Mouse (Mus musculus): Measurements from ENCODE around the gene Atp13a5. TPM values are rescaled to one million over a fixed set of nuclear protein-coding genes. Genes with fewer than 3 reads are reported as not detected.

The Atp13a5 gene
- not detected in 2 replicates for polyA plus RNA-seq (2014; fragmentation: Nextera tagmentation; extraction: Ambion mirVana)

DNA sequence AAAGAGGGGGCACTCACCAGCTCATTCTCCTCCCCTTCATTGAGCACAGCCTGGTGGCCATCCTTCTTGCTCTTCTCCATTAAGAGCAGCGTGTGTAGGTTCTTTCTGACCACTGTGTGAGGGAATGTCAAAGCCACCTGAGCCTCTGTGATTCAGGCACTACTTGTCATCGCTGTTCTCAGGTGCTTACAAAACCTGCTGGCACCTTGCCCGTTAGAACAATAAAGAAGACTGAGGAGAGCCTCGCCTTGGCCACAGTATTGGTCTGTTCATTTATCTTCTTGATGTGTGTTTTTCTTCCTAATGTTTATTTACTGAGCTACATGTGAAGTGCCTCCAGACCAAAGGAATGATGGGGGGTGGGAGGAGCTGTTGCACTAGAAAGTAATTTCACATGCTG is at the start of gene Atp13a5:
Atp13a5 (minus strand) TSS at position 275 of the 400 bp plus-strand sequence.
- ATAC-seq (replicated peaks; ENCODE audit: low FRiP score) (no peak), DNase-seq (ENCODE audit: low spot score) (no peak)
- Histone ChIP-seq H3K4me1 (replicated peaks; ENCODE audit: control insufficient read depth, insufficient read depth, low read length) (no peaks in the 10 kb centered on the region), H3K9me3 (ENCODE audit: control insufficient read depth, low read length) (no peaks in the 10 kb centered on the region), H3K4me3 (ENCODE audit: low read depth, low read length) (no peak within 1 kb of the TSS), H3K36me3 (ENCODE audit: control insufficient read depth, insufficient read depth, low read length) (no peaks in the 10 kb centered on the region), H3K4me2 (ENCODE audit: low read depth, low read length, severe bottlenecking) (no peak within 1 kb of the TSS), H3K27ac (ENCODE audit: low read depth, low read length) (no peak within 1 kb of the TSS), H3K27me3 (ENCODE audit: control insufficient read depth, insufficient read depth, low read length) (no peaks in the 10 kb centered on the region), H3K9ac (ENCODE audit: low read length) (no peak within 1 kb of the TSS)
- WGBS = 84% methylated on average over 4 of the region's 4 CpGs

- H3K4me1 ChIP-seq (replicated peaks; ENCODE audit: control insufficient read depth, insufficient read depth, low read length) = no peaks in the 10 kb centered on the region
- no peak overlapping the region for H3K9ac ChIP-seq (ENCODE audit: low read length)
- H3K27ac ChIP-seq (ENCODE audit: low read depth, low read length) = no peak overlapping the region
- no peaks in the 10 kb centered on the region for H3K36me3 ChIP-seq (ENCODE audit: control insufficient read depth, insufficient read depth, low read length)
- H3K9me3 ChIP-seq (ENCODE audit: control insufficient read depth, low read length) = no peaks in the 10 kb centered on the region
- ATAC-seq (replicated peaks; ENCODE audit: low FRiP score) (no peak), DNase-seq (ENCODE audit: low spot score) (no peak)
- no peak overlapping the region for H3K4me2 ChIP-seq (ENCODE audit: low read depth, low read length, severe bottlenecking)
- no peaks in the 10 kb centered on the region for H3K27me3 ChIP-seq (ENCODE audit: control insufficient read depth, insufficient read depth, low read length)
- 92% methylated on average over 6 of the region's 6 CpGs for WGBS
- no peak overlapping the region for H3K4me3 ChIP-seq (ENCODE audit: low read depth, low read length)
Observed at GRCm38 (mm10) chr16:29414822-29415221, 36.3 kb upstream of the Atp13a5 start.

DNA sequence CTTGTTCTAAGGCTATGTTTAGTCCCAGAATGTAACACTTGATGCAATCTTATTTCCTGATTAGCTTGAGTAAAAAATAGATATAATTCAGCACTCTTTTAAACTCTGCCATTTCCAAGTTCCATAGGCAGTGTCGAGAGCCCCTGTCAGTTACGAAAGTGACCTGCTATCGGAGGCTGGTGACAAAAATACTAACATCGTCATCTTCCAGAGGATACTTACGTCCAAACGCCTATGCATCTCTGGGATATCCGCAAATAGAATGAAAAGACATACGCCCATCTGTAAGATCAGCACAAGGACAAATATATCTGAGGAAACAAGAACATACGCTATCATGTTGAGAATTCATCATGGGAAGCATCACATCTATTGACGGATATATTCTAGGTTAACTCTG is 28.8 kb upstream of the Atp13a5 start:
- DNase-seq (ENCODE audit: low spot score) = no peak
- 92% methylated on average over 10 of the region's 10 CpGs for WGBS

DNA sequence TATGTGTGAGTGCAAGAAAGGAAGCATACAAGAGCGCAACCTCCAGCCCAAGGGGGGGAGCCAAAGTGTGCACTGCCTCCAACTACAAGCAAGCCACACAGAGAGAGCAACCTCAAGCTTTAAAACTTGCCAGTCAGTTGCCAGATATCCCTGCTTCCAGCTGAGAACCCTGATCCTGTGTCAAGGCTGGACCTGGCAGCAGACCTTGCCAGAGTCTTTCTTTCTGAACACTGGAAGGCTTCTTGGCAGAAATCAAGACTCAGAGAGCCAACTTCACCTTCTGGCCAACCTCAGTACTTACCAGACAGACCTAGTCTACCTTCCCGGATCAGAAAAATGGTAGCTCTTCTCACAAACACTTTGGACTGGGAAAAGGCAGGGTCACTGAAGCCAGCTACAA is 20.5 kb upstream of the Atp13a5 start:
- no peak overlapping the region for H3K9ac ChIP-seq (ENCODE audit: low read length)
- no peaks in the 10 kb centered on the region for H3K9me3 ChIP-seq (ENCODE audit: control insufficient read depth, low read length)
- H3K36me3 ChIP-seq (ENCODE audit: control insufficient read depth, insufficient read depth, low read length) = no peaks in the 10 kb centered on the region
- no peak overlapping the region for H3K27ac ChIP-seq (ENCODE audit: low read depth, low read length)
- no peaks in the 10 kb centered on the region for H3K4me1 ChIP-seq (replicated peaks; ENCODE audit: control insufficient read depth, insufficient read depth, low read length)
- ATAC-seq (replicated peaks; ENCODE audit: low FRiP score) (no peak), DNase-seq (ENCODE audit: low spot score) (no peak)
- no peak overlapping the region for H3K4me2 ChIP-seq (ENCODE audit: low read depth, low read length, severe bottlenecking)
- 98% methylated on average over 2 of the region's 2 CpGs for WGBS
- no peaks in the 10 kb centered on the region for H3K27me3 ChIP-seq (ENCODE audit: control insufficient read depth, insufficient read depth, low read length)
- H3K4me3 ChIP-seq (ENCODE audit: low read depth, low read length) = no peak overlapping the region

More for the DNA sequence above, 28.8 kb upstream of the Atp13a5 start:
- no peak overlapping the region for H3K4me2 ChIP-seq (ENCODE audit: low read depth, low read length, severe bottlenecking)
- no peak overlapping the region for H3K9ac ChIP-seq (ENCODE audit: low read length)
- H3K4me1 ChIP-seq (replicated peaks; ENCODE audit: control insufficient read depth, insufficient read depth, low read length) = no peaks in the 10 kb centered on the region
- H3K27ac ChIP-seq (ENCODE audit: low read depth, low read length) = no peak overlapping the region
- no peaks in the 10 kb centered on the region for H3K9me3 ChIP-seq (ENCODE audit: control insufficient read depth, low read length)
- H3K4me3 ChIP-seq (ENCODE audit: low read depth, low read length) = no peak overlapping the region
- no peak for ATAC-seq (replicated peaks; ENCODE audit: low FRiP score)
- H3K27me3 ChIP-seq (ENCODE audit: control insufficient read depth, insufficient read depth, low read length) = no peaks in the 10 kb centered on the region
- no peaks in the 10 kb centered on the region for H3K36me3 ChIP-seq (ENCODE audit: control insufficient read depth, insufficient read depth, low read length)

DNA sequence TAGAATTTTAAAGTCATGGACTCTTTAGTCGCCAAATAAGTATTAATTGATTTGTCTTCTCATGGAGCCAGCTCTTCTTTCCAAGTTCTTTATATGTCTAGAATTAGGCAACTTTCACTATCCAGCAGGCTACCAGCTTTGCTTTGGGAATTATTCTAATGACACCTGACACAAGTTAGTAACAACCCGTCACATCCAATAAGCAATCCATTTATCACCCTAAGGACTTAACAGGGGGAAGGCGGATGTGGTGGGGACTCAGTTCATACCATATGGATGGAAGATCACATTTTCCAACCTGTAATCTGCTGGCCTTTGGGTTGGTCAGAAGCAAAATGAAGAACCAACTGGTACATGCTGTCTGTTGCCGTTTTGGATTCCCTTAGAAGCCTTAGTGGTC is 6.2 kb upstream of the Atp13a5 start:
- H3K36me3 ChIP-seq (ENCODE audit: control insufficient read depth, insufficient read depth, low read length) = no peaks in the 10 kb centered on the region
- H3K4me2 ChIP-seq (ENCODE audit: low read depth, low read length, severe bottlenecking) = no peak overlapping the region
- DNase-seq (ENCODE audit: low spot score) (no peak), ATAC-seq (replicated peaks; ENCODE audit: low FRiP score) (no peak)
- no peak overlapping the region for H3K9ac ChIP-seq (ENCODE audit: low read length)
- H3K9me3 ChIP-seq (ENCODE audit: control insufficient read depth, low read length) = no peaks in the 10 kb centered on the region
- H3K27me3 ChIP-seq (ENCODE audit: control insufficient read depth, insufficient read depth, low read length) = no peaks in the 10 kb centered on the region
- WGBS = 88% methylated on average over 4 of the region's 4 CpGs
- no peaks in the 10 kb centered on the region for H3K4me1 ChIP-seq (replicated peaks; ENCODE audit: control insufficient read depth, insufficient read depth, low read length)
- no peak overlapping the region for H3K27ac ChIP-seq (ENCODE audit: low read depth, low read length)
- no peak overlapping the region for H3K4me3 ChIP-seq (ENCODE audit: low read depth, low read length)

DNA sequence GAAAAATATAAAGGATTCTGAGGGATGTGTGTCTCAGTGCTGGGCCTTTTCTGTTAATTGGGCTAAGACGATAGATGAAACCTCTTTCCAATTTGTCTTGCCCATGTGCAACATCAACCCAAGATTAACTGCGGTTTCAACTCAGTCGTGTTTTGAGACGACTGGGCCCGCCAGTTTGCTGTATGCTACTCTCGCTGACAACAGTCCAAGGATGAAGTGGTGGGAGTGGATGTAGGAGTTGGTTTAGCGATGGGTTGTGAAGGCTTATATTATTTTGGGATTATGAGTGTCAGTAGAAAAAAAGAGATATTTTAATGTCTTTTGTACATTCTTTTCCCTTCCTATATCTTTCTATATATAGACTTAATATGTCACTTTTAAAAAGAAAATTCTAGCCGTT is 3.9 kb downstream of the Atp13a5 start:
- Histone ChIP-seq H3K4me2 (ENCODE audit: low read depth, low read length, severe bottlenecking) (no peak overlapping the region), H3K27ac (ENCODE audit: low read depth, low read length) (no peak overlapping the region), H3K4me3 (ENCODE audit: low read depth, low read length) (no peak overlapping the region), H3K9me3 (ENCODE audit: control insufficient read depth, low read length) (no peaks in the 10 kb centered on the region), H3K36me3 (ENCODE audit: control insufficient read depth, insufficient read depth, low read length) (no peaks in the 10 kb centered on the region), H3K4me1 (replicated peaks; ENCODE audit: control insufficient read depth, insufficient read depth, low read length) (no peaks in the 10 kb centered on the region), H3K9ac (ENCODE audit: low read length) (no peak overlapping the region), H3K27me3 (ENCODE audit: control insufficient read depth, insufficient read depth, low read length) (no peaks in the 10 kb centered on the region)
- ATAC-seq (replicated peaks; ENCODE audit: low FRiP score) (no peak), DNase-seq (ENCODE audit: low spot score) (no peak)
- 93% methylated on average over 8 of the region's 8 CpGs for WGBS

DNA sequence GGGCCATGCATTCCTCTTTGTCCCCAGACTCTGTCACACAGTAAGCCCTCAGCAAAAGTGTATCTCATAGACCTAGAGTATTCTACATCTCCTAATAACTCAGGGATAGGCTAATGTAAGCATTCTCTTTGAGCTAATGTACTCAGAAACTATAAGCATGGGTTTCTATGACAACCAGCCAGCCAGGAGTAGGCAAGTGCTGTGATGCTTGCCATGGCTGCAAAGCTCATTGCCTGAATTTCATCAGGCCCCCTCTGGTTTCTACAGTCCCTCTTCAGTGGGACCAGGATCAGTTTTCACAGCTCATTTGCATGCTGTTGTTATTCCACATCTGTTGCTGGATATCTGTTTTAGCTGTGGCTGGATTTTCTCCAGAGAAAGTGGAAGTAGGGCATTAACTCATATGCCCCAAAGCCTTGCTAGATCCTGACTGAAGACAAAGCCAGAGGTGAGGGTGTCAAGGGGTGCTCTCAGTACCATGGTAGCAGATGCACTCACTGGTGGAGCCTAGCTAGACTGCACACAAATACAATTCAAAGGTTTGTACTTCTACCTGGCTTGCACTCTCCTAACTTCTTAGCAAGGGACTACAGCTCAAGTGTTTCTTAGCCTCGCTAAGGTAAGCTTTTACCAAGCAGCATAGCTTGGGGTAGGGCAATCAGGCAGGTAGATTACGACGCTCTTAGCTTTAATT is 47.0 kb downstream of the Atp13a5 start:
- no peak overlapping the region for H3K27ac ChIP-seq (ENCODE audit: low read depth, low read length)
- no peak overlapping the region for H3K9ac ChIP-seq (ENCODE audit: low read length)
- no peaks in the 10 kb centered on the region for H3K9me3 ChIP-seq (ENCODE audit: control insufficient read depth, low read length)
- ATAC-seq (replicated peaks; ENCODE audit: low FRiP score) = no peak
- H3K27me3 ChIP-seq (ENCODE audit: control insufficient read depth, insufficient read depth, low read length) = no peaks in the 10 kb centered on the region
- 60% methylated on average over 3 of the region's 3 CpGs for WGBS
- H3K4me3 ChIP-seq (ENCODE audit: low read depth, low read length) = no peak overlapping the region
- no peaks in the 10 kb centered on the region for H3K4me1 ChIP-seq (replicated peaks; ENCODE audit: control insufficient read depth, insufficient read depth, low read length)
- DNase-seq (ENCODE audit: low spot score) = no peak
- no peaks in the 10 kb centered on the region for H3K36me3 ChIP-seq (ENCODE audit: control insufficient read depth, insufficient read depth, low read length)
- H3K4me2 ChIP-seq (ENCODE audit: low read depth, low read length, severe bottlenecking) = no peak overlapping the region

DNA sequence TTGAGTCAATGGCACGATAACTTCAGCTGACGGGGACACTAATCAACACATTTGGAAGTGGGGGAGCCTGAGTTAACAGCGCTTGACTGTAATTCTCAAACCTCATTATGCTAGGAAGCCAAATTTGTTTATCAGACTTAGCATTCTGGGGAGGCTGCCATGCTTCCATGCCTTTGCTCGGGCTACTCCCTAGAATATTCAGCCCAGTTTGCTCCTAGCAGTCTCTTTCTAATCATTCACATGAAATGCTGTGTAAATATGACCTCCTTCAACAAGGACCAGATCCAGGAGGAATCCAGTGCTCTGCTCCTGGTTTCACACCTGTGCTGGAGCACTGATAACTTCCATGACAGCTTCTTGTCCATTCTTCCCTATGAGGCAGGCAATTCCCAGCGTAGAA is 47.6 kb downstream of the Atp13a5 start:
- DNase-seq (ENCODE audit: low spot score) (no peak), ATAC-seq (replicated peaks; ENCODE audit: low FRiP score) (no peak)
- 81% methylated on average over 5 of the region's 5 CpGs for WGBS
- H3K27ac ChIP-seq (ENCODE audit: low read depth, low read length) = no peak overlapping the region
- no peaks in the 10 kb centered on the region for H3K27me3 ChIP-seq (ENCODE audit: control insufficient read depth, insufficient read depth, low read length)
- H3K4me3 ChIP-seq (ENCODE audit: low read depth, low read length) = no peak overlapping the region
- H3K9ac ChIP-seq (ENCODE audit: low read length) = no peak overlapping the region
- H3K4me1 ChIP-seq (replicated peaks; ENCODE audit: control insufficient read depth, insufficient read depth, low read length) = no peaks in the 10 kb centered on the region
- no peaks in the 10 kb centered on the region for H3K9me3 ChIP-seq (ENCODE audit: control insufficient read depth, low read length)
- no peaks in the 10 kb centered on the region for H3K36me3 ChIP-seq (ENCODE audit: control insufficient read depth, insufficient read depth, low read length)
- no peak overlapping the region for H3K4me2 ChIP-seq (ENCODE audit: low read depth, low read length, severe bottlenecking)

GRCm38 (mm10) chr16:29329213-29329612 is 49.3 kb downstream of the Atp13a5 start:
- H3K36me3 ChIP-seq (ENCODE audit: control insufficient read depth, insufficient read depth, low read length) = no peaks in the 10 kb centered on the region
- 90% methylated on average over 2 of the region's 2 CpGs for WGBS
- ATAC-seq (replicated peaks; ENCODE audit: low FRiP score) = no peak

More at GRCm38 (mm10) chr16:29329213-29329612, 49.3 kb downstream of the Atp13a5 start:
- Histone ChIP-seq H3K27ac (ENCODE audit: low read depth, low read length) (no peak overlapping the region), H3K4me1 (replicated peaks; ENCODE audit: control insufficient read depth, insufficient read depth, low read length) (no peaks in the 10 kb centered on the region), H3K9ac (ENCODE audit: low read length) (no peak overlapping the region), H3K4me3 (ENCODE audit: low read depth, low read length) (no peak overlapping the region), H3K9me3 (ENCODE audit: control insufficient read depth, low read length) (no peaks in the 10 kb centered on the region), H3K4me2 (ENCODE audit: low read depth, low read length, severe bottlenecking) (no peak overlapping the region), H3K27me3 (ENCODE audit: control insufficient read depth, insufficient read depth, low read length) (no peaks in the 10 kb centered on the region)
- no peak for DNase-seq (ENCODE audit: low spot score)
